Mouse (Mus musculus) embryonic facial prominence, embryonic 14.5 days (tissue): Measurements from ENCODE around the gene Otog. TPM values are rescaled to one million over a fixed set of nuclear protein-coding genes. Genes with fewer than 3 reads are reported as not detected.

Experiments
- ATAC-seq: fragments of 200-750 bp; cut with Nextera tagmentation; 2 replicates; pipeline ENCODE4 v1.8.0; 2017; ENCODE audit warnings: low read depth, moderate number of reproducible peaks, moderate TSS enrichment
- DNase-seq: peaks from one replicate; pipeline ENCODE4 v3.0.0-alpha.2; 2015; ENCODE audit warnings: low spot score
- H3K27ac ChIP-seq: fragments of 300-500 bp; sonication (generic); replicated peaks from 2 replicates; pipeline ENCODE4 v1.5.1; 2014; ENCODE audit warnings: low read depth, mild to moderate bottlenecking, low read length, moderate library complexity
- H3K27me3 ChIP-seq: fragments of 300-500 bp; sonication (generic); replicated peaks from 2 replicates; pipeline ENCODE4 v1.6.1; 2014; ENCODE audit warnings: low read length; ENCODE audit not compliant: control insufficient read depth, insufficient read depth
- H3K36me3 ChIP-seq: fragments of 300-500 bp; sonication (generic); 2 replicates; pipeline ENCODE4 v1.6.1; 2014; ENCODE audit warnings: low read length, mixed read lengths; ENCODE audit not compliant: control insufficient read depth, insufficient read depth
- H3K4me1 ChIP-seq: fragments of 300-500 bp; sonication (generic); 2 replicates; pipeline ENCODE4 v1.6.1; 2014; ENCODE audit warnings: antibody characterized with exemption, low read length; ENCODE audit not compliant: control insufficient read depth, insufficient read depth
- H3K4me2 ChIP-seq: fragments of 300-500 bp; sonication (generic); 2 replicates; pipeline ENCODE4 v1.6.1; 2014; ENCODE audit warnings: low read depth, mild to moderate bottlenecking, low read length, moderate library complexity, mixed read lengths
- H3K4me3 ChIP-seq: fragments of 300-500 bp; sonication (generic); 2 replicates; pipeline ENCODE4 v1.5.1; 2014; ENCODE audit warnings: low read depth, mild to moderate bottlenecking, low read length
- H3K9ac ChIP-seq: fragments of 300-500 bp; sonication (generic); 2 replicates; pipeline ENCODE4 v1.6.1; 2014; ENCODE audit warnings: low read depth, mild to moderate bottlenecking, low read length, moderate library complexity, mixed read lengths
- H3K9me3 ChIP-seq: fragments of 300-500 bp; sonication (generic); 2 replicates; pipeline ENCODE4 v1.6.1; 2016; ENCODE audit warnings: low read length; ENCODE audit not compliant: control insufficient read depth
- WGBS: fragments of 180-500 bp; shearing (Covaris S2); extraction: QIAGEN DNeasy Blood & Tissue Kit; methylation state at CpG from one replicate; pipeline ENCODE4 v1.1.7; 2014; 5-methylcytosine and 5-hydroxymethylcytosine counted together
- polyA plus RNA-seq: library from polyadenylated mRNA; unstranded; fragments of >200 nt; fragmentation: Nextera tagmentation; extraction: Ambion mirVana; gene quantifications from 2 replicates; pipeline ENCODE4 v1.2.1, GENCODE M21; 2014

The Otog gene
- polyA plus RNA-seq: 2.3 and 2.4 TPM in 2 replicates

GRCm38 (mm10) chr7:46240696-46241095, at the start of gene Otog:
Gene Otog, plus strand, starts transcription at chr7:46240987.
- Histone ChIP-seq H3K4me3 (no peak within 1 kb of the TSS), H3K9me3 (no peaks in the 10 kb centered on the region), H3K36me3 (no peaks in the 10 kb centered on the region), H3K27ac (no peak within 1 kb of the TSS), H3K4me2 (no peak within 1 kb of the TSS), H3K9ac (no peak within 1 kb of the TSS), H3K4me1 (no peaks in the 10 kb centered on the region), H3K27me3 (no peaks in the 10 kb centered on the region)
- DNase-seq (no peak), ATAC-seq (no peak)
- WGBS: 47% methylated on average over 2 of the region's 2 CpGs

DNA sequence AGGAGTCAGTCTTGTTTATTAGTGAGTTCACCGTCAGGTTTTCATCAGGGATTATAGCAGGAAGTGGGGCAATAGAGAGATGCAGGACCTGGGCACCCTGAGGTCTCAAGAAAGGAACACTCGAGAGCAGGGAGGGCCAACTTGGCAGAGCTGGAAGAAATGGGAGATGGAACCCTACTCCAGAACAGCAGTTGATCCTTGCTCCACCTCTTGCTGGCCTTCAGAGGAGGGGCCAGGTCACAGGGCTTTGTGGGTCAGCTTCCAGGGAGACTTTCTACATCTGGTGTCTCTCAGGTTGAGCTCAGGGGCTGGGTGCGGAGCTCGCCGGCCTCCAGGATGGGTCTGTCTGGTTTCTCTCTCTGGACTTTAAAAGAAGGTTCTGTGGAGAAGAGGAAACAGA, 45.4 kb upstream of the Otog start:
- H3K4me1 ChIP-seq: no peaks in the 10 kb centered on the region
- 84% methylated on average over 5 of the region's 5 CpGs for WGBS
- H3K27ac ChIP-seq: no peak overlapping the region
- DNase-seq (no peak), ATAC-seq (no peak)
- H3K4me3 ChIP-seq: no peak overlapping the region
- no peaks in the 10 kb centered on the region for H3K36me3 ChIP-seq
- H3K4me2 ChIP-seq: no peak overlapping the region
- no peaks in the 10 kb centered on the region for H3K9me3 ChIP-seq
- no peaks in the 10 kb centered on the region for H3K27me3 ChIP-seq
- no peak overlapping the region for H3K9ac ChIP-seq

GRCm38 (mm10) chr7:46200021-46200420, 40.8 kb upstream of the Otog start:
- Histone ChIP-seq H3K27ac (no peak overlapping the region), H3K9ac (no peak overlapping the region), H3K4me3 (no peak overlapping the region), H3K4me2 (no peak overlapping the region), H3K27me3 (no peaks in the 10 kb centered on the region), H3K9me3 (no peaks in the 10 kb centered on the region), H3K36me3 (no peaks in the 10 kb centered on the region), H3K4me1 (no peaks in the 10 kb centered on the region)
- no peak for ATAC-seq
- WGBS: 65% methylated on average over 6 of the region's 6 CpGs
- DNase-seq: no peak

DNA sequence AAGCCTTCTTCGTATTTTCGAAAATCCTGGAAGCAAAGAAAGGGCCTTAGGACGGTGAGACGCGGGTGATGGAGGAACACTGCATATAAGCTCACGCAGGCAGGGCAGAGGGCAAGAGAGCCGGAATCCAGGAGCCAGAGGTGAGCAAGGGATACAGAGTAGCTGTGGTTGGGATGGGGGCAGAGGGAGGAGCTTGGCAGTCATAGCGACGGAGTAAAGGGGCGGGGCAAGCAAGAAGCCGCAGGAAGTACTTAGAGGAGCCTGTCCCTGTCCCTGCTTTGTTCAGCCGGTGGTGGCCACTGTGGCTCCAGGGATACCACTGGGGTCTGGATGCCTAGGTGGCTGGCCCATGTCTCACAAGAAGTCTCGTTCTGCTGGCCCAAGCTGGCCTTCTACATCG, 39.1 kb upstream of the Otog start:
- ATAC-seq: peak; percentile 54; the same call in 1 of the 2 replicates
- H3K36me3 ChIP-seq: no peaks in the 10 kb centered on the region
- no peak overlapping the region for H3K27ac ChIP-seq
- no peaks in the 10 kb centered on the region for H3K4me1 ChIP-seq
- H3K4me3 ChIP-seq: no peak overlapping the region
- no peak overlapping the region for H3K9ac ChIP-seq
- no peak overlapping the region for H3K4me2 ChIP-seq
- 12% methylated on average over 13 of the region's 14 CpGs for WGBS
- H3K27me3 ChIP-seq: no peaks in the 10 kb centered on the region
- DNase-seq: peak; percentile 8
- no peaks in the 10 kb centered on the region for H3K9me3 ChIP-seq

GRCm38 (mm10) chr7:46204046-46204471, 36.7 kb upstream of the Otog start:
- no peak overlapping the region for H3K27ac ChIP-seq
- ATAC-seq: peak; percentile 37; the same call in 1 of the 2 replicates
- peak; percentile 37 for DNase-seq
- no peak overlapping the region for H3K4me3 ChIP-seq
- H3K9me3 ChIP-seq: no peaks in the 10 kb centered on the region
- 23% methylated on average over 11 of the region's 11 CpGs for WGBS
- H3K9ac ChIP-seq: no peak overlapping the region
- no peaks in the 10 kb centered on the region for H3K4me1 ChIP-seq
- H3K4me2 ChIP-seq: no peak overlapping the region
- H3K27me3 ChIP-seq: no peaks in the 10 kb centered on the region
- H3K36me3 ChIP-seq: no peaks in the 10 kb centered on the region

GRCm38 (mm10) chr7:46204775-46205174, 36.0 kb upstream of the Otog start:
- no peak for DNase-seq
- WGBS: 77% methylated on average over 6 of the region's 6 CpGs
- H3K9ac ChIP-seq: no peak overlapping the region
- no peaks in the 10 kb centered on the region for H3K9me3 ChIP-seq
- H3K4me3 ChIP-seq: no peak overlapping the region
- H3K4me1 ChIP-seq: no peaks in the 10 kb centered on the region
- H3K4me2 ChIP-seq: no peak overlapping the region
- H3K27ac ChIP-seq: no peak overlapping the region
- H3K27me3 ChIP-seq: no peaks in the 10 kb centered on the region
- no peak for ATAC-seq
- H3K36me3 ChIP-seq: no peaks in the 10 kb centered on the region

- DNase-seq (no peak), ATAC-seq (no peak)
- Histone ChIP-seq H3K27ac (no peak overlapping the region), H3K4me3 (no peak overlapping the region), H3K4me2 (no peak overlapping the region), H3K9ac (no peak overlapping the region), H3K9me3 (no peaks in the 10 kb centered on the region), H3K4me1 (no peaks in the 10 kb centered on the region), H3K36me3 (no peaks in the 10 kb centered on the region), H3K27me3 (no peaks in the 10 kb centered on the region)
- 86% methylated on average over 8 of the region's 8 CpGs for WGBS
Measured at GRCm38 (mm10) chr7:46208131-46208530, 32.7 kb upstream of the Otog start.

- H3K27me3 ChIP-seq: no peaks in the 10 kb centered on the region
- no peaks in the 10 kb centered on the region for H3K4me1 ChIP-seq
- no peak overlapping the region for H3K4me3 ChIP-seq
- 68% methylated on average over 6 of the region's 6 CpGs for WGBS
- no peaks in the 10 kb centered on the region for H3K9me3 ChIP-seq
- no peak overlapping the region for H3K9ac ChIP-seq
- no peaks in the 10 kb centered on the region for H3K36me3 ChIP-seq
- H3K4me2 ChIP-seq: no peak overlapping the region
- ATAC-seq: no peak
- H3K27ac ChIP-seq: no peak overlapping the region
- no peak for DNase-seq
Measured at GRCm38 (mm10) chr7:46210276-46210675, 30.5 kb upstream of the Otog start.

GRCm38 (mm10) chr7:46216481-46216880, 24.3 kb upstream of the Otog start:
- H3K36me3 ChIP-seq: no peaks in the 10 kb centered on the region
- H3K4me1 ChIP-seq: no peaks in the 10 kb centered on the region
- no peaks in the 10 kb centered on the region for H3K27me3 ChIP-seq
- H3K9me3 ChIP-seq: no peaks in the 10 kb centered on the region
- DNase-seq: peak; percentile 33
- H3K9ac ChIP-seq: no peak overlapping the region
- 44% methylated on average over 2 of the region's 2 CpGs for WGBS
- H3K4me3 ChIP-seq: no peak overlapping the region
- no peak overlapping the region for H3K27ac ChIP-seq
- ATAC-seq: no peak
- no peak overlapping the region for H3K4me2 ChIP-seq
